ENCODE assay signal across 8 mouse cellular contexts in genomic region chr2:151996229-151997189, GRCm38 (mm10). TPM values are rescaled to one million over a fixed set of nuclear protein-coding genes. Genes with fewer than 3 reads are reported as not detected.
DNase-seq lines count a peak whose midpoint lies in the region; ATAC-seq and TF ChIP-seq lines count a peak whose summit lies in the region.

Slc52a3 (plus strand) TSS chr2:151996511.

- 17% methylated on average over 35 of the region's 35 CpGs for WGBS in cerebellum, adult 2 months
- WGBS in forebrain, postnatal 0 days, result 6% methylated on average over 35 of the region's 35 CpGs
- 7% methylated on average over 35 of the region's 35 CpGs for WGBS in lung, embryonic 16.5 days

- peak; percentile 75 for TF ChIP-seq CTCF in G1E (IDR thresholded peaks at IDR 0.05; ENCODE audit: low read depth, low read length)
- peak; percentile 80 for TF ChIP-seq CTCF in cerebellum, adult 2 months (IDR thresholded peaks at IDR 0.05; ENCODE audit: borderline replicate concordance, insufficient read depth, low read depth, low read length)
- TF ChIP-seq CTCF in forebrain, postnatal 0 days (IDR thresholded peaks at IDR 0.05; ENCODE audit: low read depth), result peak; percentile 95

- H3K27ac ChIP-seq in cerebellum, adult 2 months (ENCODE audit: insufficient read depth, low read length), result no peak within 1 kb of the TSS
- H3K27ac ChIP-seq in forebrain, postnatal 0 days (ENCODE audit: low read depth, low read length), result no peak within 1 kb of the TSS
- no peak within 1 kb of the TSS for H3K27ac ChIP-seq in lung, embryonic 16.5 days (ENCODE audit: low read length)

- no peaks in the 10 kb centered on the region for H3K36me3 ChIP-seq in G1E (replicated peaks)
- no peaks in the 10 kb centered on the region for H3K36me3 ChIP-seq in forebrain, postnatal 0 days (ENCODE audit: insufficient read depth)
- no peaks in the 10 kb centered on the region for H3K36me3 ChIP-seq in lung, embryonic 16.5 days (ENCODE audit: control insufficient read depth, insufficient read depth, low read length)

- no peak for TF ChIP-seq POLR2A in cerebellum, adult 2 months (IDR thresholded peaks at IDR 0.05; ENCODE audit: borderline replicate concordance, insufficient read depth, low read length)

- no peak within 1 kb of the TSS for H3K4me2 ChIP-seq in forebrain, postnatal 0 days (ENCODE audit: low read depth)
- H3K4me2 ChIP-seq in lung, embryonic 16.5 days (ENCODE audit: low read depth, low read length), result peak within 1 kb of the TSS; percentile 49

- ATAC-seq in G1E (ENCODE audit: extremely low read depth, insufficient number of reproducible peaks, low FRiP score, poor library complexity, severe bottlenecking), result no peak
- peak; percentile 62 for ATAC-seq in forebrain, postnatal 0 days
- peak; percentile 73 for ATAC-seq in lung, embryonic 16.5 days (ENCODE audit: low read depth)

- peak; percentile 44 for DNase-seq in G1E (ENCODE audit: low spot score)
- DNase-seq in cerebellum, adult 2 months, result peak; percentile 57 to 76
- DNase-seq in forebrain, postnatal 0 days, result peak; percentile 80
- peak; percentile 95 for DNase-seq in heart, postnatal 4 days
- DNase-seq in layer of hippocampus, adult 9-10 months (ENCODE audit: low spot score), result peak; percentile 62
- DNase-seq in retina, adult 2 months (ENCODE audit: low read depth, low spot score), result peak; percentile 52
- DNase-seq in thymus, postnatal 36 days, result peak; percentile 87 to 93

- H3K9ac ChIP-seq in forebrain, postnatal 0 days, result no peak within 1 kb of the TSS
- no peak within 1 kb of the TSS; the same call in 1 of the 2 replicates for H3K9ac ChIP-seq in lung, embryonic 16.5 days (ENCODE audit: low read length)

- peaks cover 59% of the 10 kb centered on the region for H3K27me3 ChIP-seq in G1E (ENCODE audit: insufficient read depth, low read length)
- no peaks in the 10 kb centered on the region; the same call in 1 of the 2 replicates for H3K27me3 ChIP-seq in cerebellum, adult 2 months (ENCODE audit: control insufficient read depth, insufficient read depth, low read length)
- peaks cover 18% of the 10 kb centered on the region for H3K27me3 ChIP-seq in forebrain, postnatal 0 days (ENCODE audit: insufficient read depth, low read length)
- peaks cover 13% of the 10 kb centered on the region for H3K27me3 ChIP-seq in lung, embryonic 16.5 days (ENCODE audit: control insufficient read depth, insufficient read depth, low read depth, low read length)

- no peak within 1 kb of the TSS for H3K4me3 ChIP-seq in G1E (ENCODE audit: low read depth, low read length)
- H3K4me3 ChIP-seq in cerebellum, adult 2 months (replicated peaks; ENCODE audit: insufficient read depth, low read depth, low read length), result no peak within 1 kb of the TSS
- peak within 1 kb of the TSS; percentile 0; the same call in 1 of the 2 replicates for H3K4me3 ChIP-seq in forebrain, postnatal 0 days (ENCODE audit: low read depth, low read length)
- H3K4me3 ChIP-seq in lung, embryonic 16.5 days (ENCODE audit: low read length), result peak within 1 kb of the TSS; percentile 35

- no peaks in the 10 kb centered on the region for H3K9me3 ChIP-seq in G1E (replicated peaks)
- H3K9me3 ChIP-seq in forebrain, postnatal 0 days (ENCODE audit: low read length), result no peaks in the 10 kb centered on the region
- H3K9me3 ChIP-seq in lung, embryonic 16.5 days (ENCODE audit: control insufficient read depth, low read length), result no peaks in the 10 kb centered on the region

- H3K4me1 ChIP-seq in G1E (ENCODE audit: insufficient read depth, low read depth, low read length), result peaks cover 20% of the 10 kb centered on the region
- no peaks in the 10 kb centered on the region; the same call in 1 of the 2 replicates for H3K4me1 ChIP-seq in cerebellum, adult 2 months (ENCODE audit: control insufficient read depth, insufficient read depth, low read length)
- H3K4me1 ChIP-seq in forebrain, postnatal 0 days (ENCODE audit: insufficient read depth), result no peaks in the 10 kb centered on the region; the same call in 1 of the 2 replicates
- H3K4me1 ChIP-seq in lung, embryonic 16.5 days (replicated peaks; ENCODE audit: control insufficient read depth, insufficient read depth, low read length), result peaks cover 9% of the 10 kb centered on the region

RNA-seq across cellular contexts. Expression of gene Slc52a3, which starts in this region (rescaled TPM):
- not detected in 2 replicates for total RNA-seq in G1E (2014; fragmentation: Nextera tagmentation)
- total RNA-seq in G1E (2017), result 0.05 TPM in 1 of 2 replicates, not detected in the other
- 0.02 TPM in 1 of 2 replicates, not detected in the other for polyA plus RNA-seq in G1E (2012)
- polyA plus RNA-seq in cerebellum, adult 2 months (2012; rRNA removed), result 2.1 and 2.6 TPM in 2 replicates
- 0.92 and 2.2 TPM in 2 replicates for total RNA-seq in forebrain, postnatal 0 days (2014; rRNA removed)
- 2.0 TPM in 2 replicates for polyA plus RNA-seq in forebrain, postnatal 0 days (2015; fragmentation: Nextera tagmentation; extraction: Ambion mirVana)
- total RNA-seq in heart, postnatal 4 days (2021), result 1 to 10 TPM; 1.4 to 1.5 TPM
- 4.7 and 5.9 TPM in 2 replicates for polyA plus RNA-seq in lung, embryonic 16.5 days (2015; fragmentation: Nextera tagmentation; extraction: Ambion mirVana)

Comparison
In these comparisons a context has a peak if more than half of its experiments do, and no peak if none do; other contexts are left out.
1. Peak in DNase-seq in G1E; RNA of the gene not detected or under 1 TPM.
2. DNase-seq: peak in every context shown above with its lines; median percentile 95 in heart, postnatal 4 days; 90 in thymus, postnatal 36 days; 80 in forebrain, postnatal 0 days; 66 in cerebellum, adult 2 months; 62 in layer of hippocampus, adult 9-10 months; 52 in retina, adult 2 months; 44 in G1E.
3. H3K4me3 ChIP-seq: peak in forebrain, postnatal 0 days (single experiment) and lung, embryonic 16.5 days (single experiment); none in G1E (single experiment) and cerebellum, adult 2 months (single experiment).
4. Peak in every context shown above with its lines, with median percentiles within 50 percentile points of each other: CTCF ChIP-seq.